Mouse (Mus musculus): ENCODE data around the gene 1700020N01Rik.

Gene 1700020N01Rik

DNA sequence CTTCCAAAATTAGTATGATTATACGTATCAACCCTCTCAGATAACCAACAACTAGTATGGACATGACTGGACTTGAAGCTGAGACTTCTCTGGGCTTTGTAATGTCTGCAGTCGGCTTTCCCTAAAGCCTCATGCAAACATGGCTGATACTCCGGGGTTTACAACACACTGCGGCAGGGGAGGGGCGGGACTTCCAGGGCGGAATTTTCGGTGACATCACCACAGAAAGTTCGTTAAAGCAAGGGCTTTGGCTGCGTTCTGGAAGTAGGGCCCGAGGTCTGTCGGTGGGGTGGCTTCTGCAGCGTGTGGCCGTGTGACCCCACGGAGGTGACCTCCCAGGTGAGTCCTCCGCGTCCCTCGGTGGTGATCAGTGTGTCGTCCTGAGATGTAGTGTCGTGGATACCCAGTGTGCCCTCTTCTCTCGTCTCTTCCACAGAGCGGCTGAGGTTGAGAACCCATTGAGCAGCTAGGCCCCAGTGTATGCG lies at the start of gene 1700020N01Rik:
Gene 1700020N01Rik (plus strand): TSS at position 250 of the 485 bp plus-strand sequence.
- no peak for DNase-seq (ENCODE audit: low read depth, low spot score)

GRCm38 (mm10) chr10:21543576-21544278 lies 49.2 kb upstream of the 1700020N01Rik start:
- DNase-seq (ENCODE audit: low read depth, low spot score), result no peak

- DNase-seq (ENCODE audit: low read depth, low spot score), result no peak
Measured at GRCm38 (mm10) chr10:21544721-21545120, 48.2 kb upstream of the 1700020N01Rik start.

DNA sequence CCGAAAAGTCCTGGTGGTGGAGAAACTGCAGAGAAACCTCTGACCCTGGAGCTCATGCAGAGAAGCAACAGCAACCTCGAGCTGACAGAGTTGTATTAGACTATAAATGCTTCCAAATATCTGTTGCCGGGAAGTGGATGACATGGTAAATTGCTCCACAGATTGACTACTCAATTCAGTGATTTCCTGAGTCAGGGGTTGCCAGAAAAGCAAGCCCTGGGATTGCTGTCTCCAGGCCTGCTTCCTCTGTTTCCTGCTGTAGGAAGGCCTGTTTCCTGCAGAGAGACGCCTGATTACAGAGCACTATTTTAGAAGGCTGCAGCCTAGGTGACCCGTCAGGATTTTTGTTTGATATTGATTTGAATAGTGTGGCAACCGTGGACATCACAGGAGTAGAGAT lies 47.5 kb upstream of the 1700020N01Rik start:
- DNase-seq (ENCODE audit: low read depth, low spot score), result no peak

DNA sequence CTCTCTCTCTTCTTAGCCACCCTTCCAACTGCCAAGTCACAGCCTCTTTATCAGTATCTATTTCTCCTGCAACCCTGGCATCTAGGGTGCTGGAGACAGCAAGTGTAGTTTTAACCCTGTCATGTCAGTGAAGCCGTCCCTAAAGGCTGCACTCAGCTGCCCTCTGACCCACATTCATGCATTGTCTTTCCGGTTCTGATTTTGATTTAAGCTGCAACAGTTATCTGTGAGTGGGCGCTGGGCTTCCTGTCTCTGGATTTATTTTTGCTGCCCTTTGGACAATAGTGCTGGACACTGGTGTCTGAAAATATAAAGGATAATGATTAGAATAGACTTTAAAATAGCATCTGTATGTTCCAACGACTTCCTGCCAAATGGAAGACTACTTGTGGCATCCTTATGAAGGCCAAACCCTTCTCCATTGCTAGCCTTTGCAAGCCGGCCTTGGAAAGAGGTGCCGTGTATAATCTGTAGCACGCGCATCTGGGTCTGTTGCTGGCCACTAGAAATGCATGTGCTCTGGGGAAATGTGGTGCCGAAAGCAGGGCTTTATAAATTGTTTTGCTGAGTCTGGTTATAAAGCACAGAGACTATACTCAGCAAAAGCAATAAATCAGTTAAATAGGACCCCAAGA lies 44.0 kb upstream of the 1700020N01Rik start:
- DNase-seq (ENCODE audit: low read depth, low spot score), result no peak

- DNase-seq (ENCODE audit: low read depth, low spot score), result no peak
Measured at GRCm38 (mm10) chr10:21552967-21553682, 39.8 kb upstream of the 1700020N01Rik start.

GRCm38 (mm10) chr10:21553683-21554035 lies 39.3 kb upstream of the 1700020N01Rik start:
- DNase-seq (ENCODE audit: low read depth, low spot score), result no peak

- no peak for DNase-seq (ENCODE audit: low read depth, low spot score)
Measured at GRCm38 (mm10) chr10:21554896-21555580, 37.9 kb upstream of the 1700020N01Rik start.

- DNase-seq (ENCODE audit: low read depth, low spot score), result no peak
Measured at GRCm38 (mm10) chr10:21559769-21560168, 33.2 kb upstream of the 1700020N01Rik start.

DNA sequence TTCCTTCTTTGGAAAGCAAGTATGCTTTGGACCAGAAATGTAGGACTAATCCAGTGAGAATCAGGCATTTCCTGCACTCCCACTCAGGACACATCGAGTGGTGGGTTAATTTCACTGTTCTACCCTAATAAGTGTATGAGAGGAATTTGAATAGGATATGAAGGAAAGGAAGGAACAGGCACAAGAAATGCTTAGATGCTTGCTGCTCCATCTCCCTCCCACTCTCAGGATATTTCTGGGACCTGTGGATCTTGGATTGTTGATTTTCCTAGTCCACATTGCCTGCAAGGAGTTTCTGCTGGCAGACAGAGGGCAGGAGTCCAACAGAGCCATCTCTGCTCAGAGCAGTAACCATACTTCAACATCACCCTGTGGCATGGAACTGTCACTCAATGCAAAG lies 31.8 kb upstream of the 1700020N01Rik start:
- no peak for DNase-seq (ENCODE audit: low read depth, low spot score)

DNA sequence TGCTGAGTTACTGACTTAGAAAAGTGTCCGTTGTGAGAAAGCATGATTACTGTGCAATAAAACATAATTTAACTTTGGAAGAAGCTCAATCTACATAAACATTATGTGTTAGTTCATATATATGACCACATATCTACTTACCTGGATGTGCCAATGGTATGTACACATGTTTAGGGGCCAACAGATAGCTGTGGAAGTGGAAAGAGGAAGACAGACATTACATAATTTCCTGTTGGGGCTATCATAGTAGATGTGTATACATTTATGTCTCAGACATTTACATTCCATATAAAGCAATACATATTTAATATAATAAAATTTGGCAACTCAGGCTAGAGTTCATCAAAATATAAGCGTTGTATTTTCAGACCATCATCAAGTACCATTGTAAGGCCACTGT lies 29.5 kb upstream of the 1700020N01Rik start:
- DNase-seq (ENCODE audit: low read depth, low spot score), result no peak

GRCm38 (mm10) chr10:21564189-21564588 lies 28.8 kb upstream of the 1700020N01Rik start:
- DNase-seq (ENCODE audit: low read depth, low spot score), result no peak

DNA sequence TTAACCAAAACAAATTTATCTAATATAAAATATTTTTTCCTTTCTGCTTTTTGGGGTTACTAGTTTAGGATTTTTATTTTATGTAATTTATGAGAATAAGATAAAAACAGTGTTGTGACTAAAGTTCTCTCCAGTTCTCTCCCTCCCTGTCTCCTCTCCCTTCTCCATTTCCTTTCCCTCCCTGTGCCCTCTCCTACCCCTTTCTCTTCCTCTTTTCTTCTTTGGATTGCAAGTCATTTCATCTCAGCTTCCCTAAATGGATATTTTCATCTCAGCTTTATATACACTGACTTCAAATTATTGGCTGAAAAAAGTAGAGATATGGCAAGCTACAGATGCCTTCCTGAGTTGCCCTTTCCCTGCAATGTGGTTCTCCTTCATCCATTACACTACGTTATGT lies 26.9 kb upstream of the 1700020N01Rik start:
- no peak for DNase-seq (ENCODE audit: low read depth, low spot score)

GRCm38 (mm10) chr10:21571615-21572014 lies 21.3 kb upstream of the 1700020N01Rik start:
- no peak for DNase-seq (ENCODE audit: low read depth, low spot score)

DNA sequence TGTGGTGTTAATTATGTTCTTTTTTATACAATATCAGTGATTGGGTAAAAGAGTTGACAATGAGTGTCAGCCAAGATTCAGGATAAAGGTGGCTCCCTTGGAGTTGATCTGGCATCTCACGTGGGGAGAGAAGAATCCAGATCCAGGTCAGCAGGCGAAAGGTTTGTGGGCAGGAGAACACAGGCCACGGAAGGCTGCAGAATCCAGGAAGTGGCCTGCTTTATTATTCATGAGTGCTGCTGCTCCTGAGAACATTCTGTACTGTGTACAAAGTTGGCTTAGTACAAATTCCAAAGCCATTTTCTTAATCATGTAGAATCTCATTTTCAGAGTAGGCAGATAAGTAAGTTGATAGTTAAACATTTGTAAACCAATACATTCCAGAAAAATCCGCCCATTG lies 19.2 kb upstream of the 1700020N01Rik start:
- DNase-seq (ENCODE audit: low read depth, low spot score), result no peak

- DNase-seq (ENCODE audit: low read depth, low spot score), result no peak
Measured at GRCm38 (mm10) chr10:21575806-21576378, 17.1 kb upstream of the 1700020N01Rik start.

DNA sequence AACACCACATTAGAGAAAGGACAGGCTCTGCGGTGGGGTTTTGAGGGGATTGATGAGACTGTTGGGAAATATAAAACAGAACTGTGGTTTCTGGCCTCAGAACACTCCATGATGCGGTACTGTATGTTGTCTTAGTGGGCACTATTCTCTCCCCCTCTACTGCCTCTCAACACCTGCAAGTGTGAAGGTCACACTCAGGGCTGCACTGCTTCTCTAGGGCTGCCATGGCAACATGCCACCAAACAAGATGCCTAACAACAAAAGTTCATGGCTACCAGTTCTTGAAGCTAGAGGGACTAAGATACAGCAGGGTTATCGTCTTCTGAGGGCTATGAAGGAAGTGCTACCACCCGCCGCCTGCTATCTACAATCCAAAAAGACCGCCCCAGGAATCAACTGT lies 15.1 kb upstream of the 1700020N01Rik start:
- no peak for DNase-seq (ENCODE audit: low read depth, low spot score)

DNA sequence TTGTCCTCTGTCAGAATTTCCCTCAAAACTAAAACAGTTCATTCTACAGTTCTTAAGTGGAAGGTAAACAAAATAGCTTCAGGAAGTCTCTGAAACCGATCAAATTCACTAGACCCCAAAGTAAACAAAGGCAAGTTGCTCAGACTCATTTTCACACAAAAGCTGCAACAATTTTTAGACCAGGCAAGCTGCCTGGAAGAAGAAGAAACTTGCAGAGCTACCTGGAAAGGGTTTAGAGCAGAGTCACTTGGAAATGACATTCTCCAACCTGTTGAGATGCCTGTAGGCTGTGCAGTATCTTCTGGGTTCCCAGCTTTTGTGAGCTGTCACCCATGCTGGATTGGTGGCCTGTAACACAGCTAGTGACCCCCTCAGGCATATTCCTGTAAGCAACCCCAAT lies 11.4 kb upstream of the 1700020N01Rik start:
- DNase-seq (ENCODE audit: low read depth, low spot score), result no peak

DNA sequence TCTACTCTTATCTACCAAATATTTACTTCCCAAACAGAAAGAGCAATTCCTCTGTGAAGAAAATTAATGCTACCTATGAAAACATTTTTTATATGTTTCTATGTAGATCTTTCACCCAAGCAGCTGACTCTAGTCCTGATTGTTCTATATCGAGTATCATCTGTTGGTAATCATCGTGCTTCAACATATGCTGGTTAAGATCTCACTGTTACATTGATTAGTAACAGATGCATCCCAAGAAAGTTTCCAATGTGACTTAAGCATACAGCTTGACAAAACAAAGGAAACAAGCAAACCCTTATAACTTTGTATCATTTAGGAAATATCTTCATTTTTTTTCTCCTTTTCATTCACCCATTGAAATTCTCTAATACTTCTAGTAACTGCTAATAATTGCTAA lies 5.9 kb upstream of the 1700020N01Rik start:
- DNase-seq (ENCODE audit: low read depth, low spot score), result no peak

- DNase-seq (ENCODE audit: low read depth, low spot score), result no peak
Measured at GRCm38 (mm10) chr10:21588007-21588852, 4.7 kb upstream of the 1700020N01Rik start.

DNA sequence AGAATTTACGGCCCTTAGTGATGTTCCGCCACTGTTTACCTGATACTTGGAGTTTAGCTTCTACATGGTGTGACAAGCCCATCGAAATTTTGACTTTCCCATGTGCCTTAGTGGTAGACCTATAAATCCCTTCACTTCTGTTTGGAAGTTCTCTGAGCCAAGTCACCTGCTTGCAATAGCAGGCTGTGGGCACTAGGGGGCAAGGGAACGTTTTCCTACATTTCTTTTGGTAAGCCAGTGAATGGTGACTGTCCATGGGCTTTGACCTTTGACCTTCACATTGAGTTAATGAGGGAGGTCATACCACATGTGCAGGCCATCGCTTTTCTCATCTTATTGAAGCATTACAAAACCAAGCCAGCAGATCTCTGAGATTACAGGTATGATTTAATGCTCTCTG lies 8.0 kb downstream of the 1700020N01Rik start:
- DNase-seq (ENCODE audit: low read depth, low spot score), result peak; percentile 33

All from WW6 (cell line).